Mouse (Mus musculus): ENCODE data around the gene Skap1.

- no peak for TF ChIP-seq CTCF (IDR thresholded peaks at IDR 0.05; ENCODE audit: low read depth, low read length)
- TF ChIP-seq EP300 (IDR thresholded peaks at IDR 0.05; ENCODE audit: insufficient read depth, low read depth, low read length), result peak; percentile 96
Observed at GRCm38 (mm10) chr11:96713210-96714005, 249.0 kb downstream of the Skap1 start.

Measured in ES-Bruce4 (cell line).